Mouse (Mus musculus) kidney, embryonic 16.5 days (tissue): ENCODE data around the gene Nuak2. TPM values are rescaled to one million over a fixed set of nuclear protein-coding genes. Genes with fewer than 3 reads are reported as not detected.

ENCODE experiments used
- ATAC-seq: fragments of 200-750 bp; cut with Nextera tagmentation; 2 replicates; pipeline ENCODE4 v1.8.0; 2017; ENCODE audit warnings: moderate TSS enrichment; ENCODE audit not compliant: low FRiP score, low TSS enrichment
- H3K27ac ChIP-seq: fragments of 300-500 bp; sonication (generic); 2 replicates; pipeline ENCODE4 v1.5.1; 2014; ENCODE audit warnings: low read length
- H3K27me3 ChIP-seq: fragments of 300-500 bp; sonication (generic); 2 replicates; pipeline ENCODE4 v1.6.1; 2014; ENCODE audit warnings: low read length, control low read depth, mixed read lengths; ENCODE audit not compliant: insufficient read depth
- H3K36me3 ChIP-seq: fragments of 300-500 bp; sonication (generic); 2 replicates; pipeline ENCODE4 v1.6.1; 2014; ENCODE audit warnings: low read length, control low read depth, mixed read lengths; ENCODE audit not compliant: insufficient read depth
- H3K4me1 ChIP-seq: fragments of 300-500 bp; sonication (generic); 2 replicates; pipeline ENCODE4 v1.6.1; 2014; ENCODE audit warnings: low read length, control low read depth, mixed read lengths; ENCODE audit not compliant: insufficient read depth
- H3K4me2 ChIP-seq: fragments of 300-500 bp; sonication (generic); replicated peaks from 2 replicates; pipeline ENCODE4 v1.6.1; 2014; ENCODE audit warnings: low read depth, low read length
- H3K4me3 ChIP-seq: fragments of 300-500 bp; sonication (generic); 2 replicates; pipeline ENCODE4 v1.5.1; 2014; ENCODE audit warnings: mild to moderate bottlenecking, low read length
- H3K9ac ChIP-seq: fragments of 300-500 bp; sonication (generic); replicated peaks from 2 replicates; pipeline ENCODE4 v1.6.1; 2014; ENCODE audit warnings: low read length
- H3K9me3 ChIP-seq: fragments of 300-500 bp; sonication (generic); 2 replicates; pipeline ENCODE4 v1.6.1; 2016; ENCODE audit warnings: low read length, control low read depth
- WGBS: fragments of 180-500 bp; shearing (Covaris S2); extraction: QIAGEN DNeasy Blood & Tissue Kit; methylation state at CpG from one replicate; pipeline ENCODE4 v1.1.7; 2014; 5-methylcytosine and 5-hydroxymethylcytosine counted together
- polyA plus RNA-seq: library from polyadenylated mRNA; unstranded; fragments of >200 nt; fragmentation: Nextera tagmentation; extraction: Ambion mirVana; gene quantifications from 2 replicates; pipeline ENCODE4 v1.2.1, GENCODE M21; 2015

The Nuak2 gene
- polyA plus RNA-seq, 1 experiment from 2014 or later: 5.5 TPM

DNA sequence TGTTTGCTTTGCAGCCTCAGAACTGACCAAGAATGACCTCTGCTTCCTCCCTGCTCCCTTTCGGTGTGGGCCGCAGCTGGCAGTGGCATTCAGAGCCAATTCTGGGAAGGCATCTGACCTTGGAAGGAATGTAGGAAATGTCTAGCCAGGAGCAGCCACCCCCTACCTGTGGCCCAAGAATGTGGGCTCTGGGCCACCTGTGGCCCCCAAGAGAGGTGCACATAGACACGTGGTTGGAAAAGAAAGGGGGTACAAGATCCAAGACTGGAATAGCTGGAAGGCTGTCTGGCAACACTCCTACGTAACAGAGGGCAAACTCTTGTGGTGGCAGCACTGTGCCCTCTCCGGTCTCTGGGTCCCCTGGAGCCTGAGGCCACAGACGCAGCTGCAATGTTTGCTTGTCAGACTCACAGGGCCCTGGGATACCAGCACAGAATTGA is 39.3 kb downstream of the Nuak2 start:
- Histone ChIP-seq H3K4me1 (peaks cover 19% of the 10 kb centered on the region), H3K27me3 (no peaks in the 10 kb centered on the region), H3K4me3 (no peak overlapping the region), H3K36me3 (peaks cover 22% of the 10 kb centered on the region), H3K9ac (peak overlapping the region; percentile 16; the same call in 1 of the 2 replicates), H3K4me2 (no peak overlapping the region), H3K9me3 (peaks cover 6% of the 10 kb centered on the region; the same call in 1 of the 2 replicates), H3K27ac (0 out of 2 replicates have a peak overlapping the region, but pooled peaks have one; percentile 36)
- ATAC-seq: 0 out of 2 replicates have a peak, but pooled peaks have one; percentile 25
- WGBS: 53% methylated on average over 6 of the region's 6 CpGs

DNA sequence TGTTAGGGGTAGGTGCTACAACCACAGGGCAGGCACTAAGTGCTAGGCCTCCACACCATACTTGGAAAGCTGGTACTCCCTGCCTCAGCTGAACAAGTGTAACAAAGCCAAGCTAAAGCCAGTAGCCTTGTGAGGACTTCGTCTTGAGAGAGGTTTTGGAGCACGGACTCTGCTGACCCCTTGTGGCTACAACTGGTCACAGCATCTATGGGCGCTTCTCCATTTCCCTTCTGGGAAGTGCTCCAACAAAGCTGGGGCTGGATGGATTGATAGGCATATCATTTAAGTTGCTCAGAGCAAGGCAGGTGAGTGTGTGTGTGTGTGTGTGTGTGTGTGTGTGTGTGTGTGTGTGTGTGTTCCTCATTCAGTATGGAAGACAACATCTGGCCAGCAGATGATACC is 39.9 kb downstream of the Nuak2 start:
- WGBS: 0% methylated on average over 3 of the region's 3 CpGs

DNA sequence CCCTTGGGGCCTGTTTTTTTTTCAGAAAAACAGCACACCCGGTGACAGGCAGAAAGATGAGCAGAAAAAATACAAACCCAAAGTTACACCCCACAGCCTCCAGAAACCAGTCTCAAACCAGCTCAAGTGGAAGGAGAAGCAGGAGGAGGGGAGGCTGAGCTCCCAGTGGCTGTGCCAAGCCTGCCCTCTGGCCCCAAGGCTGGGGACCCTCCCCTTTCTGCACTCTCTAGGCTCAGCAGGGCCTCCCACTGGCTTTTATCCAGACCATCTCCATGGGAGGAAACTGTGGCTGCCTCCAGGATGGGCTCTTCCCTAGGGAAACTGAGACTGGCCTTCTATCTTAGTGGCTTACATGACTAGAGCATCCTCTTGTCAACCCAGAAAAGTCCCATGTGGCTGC is 40.9 kb downstream of the Nuak2 start:
- Histone ChIP-seq H3K4me3 (no peak overlapping the region), H3K9me3 (no peaks in the 10 kb centered on the region), H3K4me2 (no peak overlapping the region), H3K4me1 (peaks cover 19% of the 10 kb centered on the region), H3K9ac (no peak overlapping the region), H3K27ac (no peak overlapping the region), H3K36me3 (peaks cover 31% of the 10 kb centered on the region), H3K27me3 (no peaks in the 10 kb centered on the region)
- no peak for ATAC-seq
- 89% methylated on average over 1 of the region's 1 CpGs for WGBS

More for the DNA sequence above, 39.9 kb downstream of the Nuak2 start:
- peak; percentile 69 for ATAC-seq
- H3K27ac ChIP-seq: no peak overlapping the region
- H3K4me3 ChIP-seq: no peak overlapping the region
- no peaks in the 10 kb centered on the region for H3K27me3 ChIP-seq
- peaks cover 29% of the 10 kb centered on the region for H3K36me3 ChIP-seq
- no peak overlapping the region for H3K4me2 ChIP-seq
- peaks cover 3% of the 10 kb centered on the region; the same call in 1 of the 2 replicates for H3K9me3 ChIP-seq
- 0 out of 2 replicates have a peak overlapping the region, but pooled peaks have one; percentile 25 for H3K9ac ChIP-seq
- H3K4me1 ChIP-seq: peaks cover 19% of the 10 kb centered on the region

DNA sequence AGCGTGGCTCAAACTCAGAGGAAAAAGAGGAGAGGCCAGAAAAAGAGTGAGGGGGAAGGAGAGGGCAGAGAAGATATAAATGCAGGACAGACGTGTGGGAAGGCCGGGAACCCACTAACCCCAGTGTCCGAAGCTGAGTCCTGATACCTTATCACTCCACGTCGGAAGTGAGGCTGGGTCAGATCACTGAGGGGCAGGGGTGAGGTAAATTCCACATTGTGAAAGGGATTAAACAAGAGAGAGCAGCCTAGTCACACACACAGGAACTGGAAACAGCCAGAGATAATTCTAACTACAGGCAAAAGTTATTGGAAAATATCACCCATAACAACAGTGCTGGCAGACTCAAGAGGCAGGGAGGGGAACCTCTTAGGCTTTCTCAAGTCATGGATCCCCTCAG is 46.0 kb downstream of the Nuak2 start:
- H3K4me2 ChIP-seq: no peak overlapping the region
- H3K36me3 ChIP-seq: peaks cover 31% of the 10 kb centered on the region
- H3K4me1 ChIP-seq: no peaks in the 10 kb centered on the region
- WGBS: 72% methylated on average over 6 of the region's 6 CpGs
- ATAC-seq: no peak
- H3K4me3 ChIP-seq: no peak overlapping the region
- H3K27me3 ChIP-seq: no peaks in the 10 kb centered on the region
- H3K9me3 ChIP-seq: no peaks in the 10 kb centered on the region
- no peak overlapping the region for H3K9ac ChIP-seq
- no peak overlapping the region for H3K27ac ChIP-seq

DNA sequence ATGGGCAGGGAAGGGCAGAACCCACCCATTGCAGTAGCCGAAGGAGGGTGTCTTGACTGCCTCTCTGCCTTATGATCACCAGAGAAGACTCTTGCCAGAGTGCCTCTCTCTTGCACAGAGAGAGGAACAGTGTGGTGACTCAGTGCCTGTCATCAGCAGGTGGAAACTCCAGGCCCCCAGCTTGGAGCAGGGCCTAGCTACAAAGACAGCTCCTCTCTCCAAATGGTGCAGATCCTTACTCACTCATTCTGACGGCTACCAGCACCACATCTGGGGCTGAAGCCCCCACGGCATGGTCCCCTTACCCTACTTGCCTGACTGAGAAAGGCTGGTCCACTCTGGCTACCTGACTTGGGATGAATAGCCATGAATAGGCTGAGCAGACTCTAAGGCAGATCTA is 48.5 kb downstream of the Nuak2 start:
- no peak overlapping the region for H3K27ac ChIP-seq
- peaks cover 15% of the 10 kb centered on the region for H3K36me3 ChIP-seq
- H3K4me2 ChIP-seq: no peak overlapping the region
- no peaks in the 10 kb centered on the region for H3K27me3 ChIP-seq
- no peak for ATAC-seq
- no peak overlapping the region for H3K9ac ChIP-seq
- H3K4me1 ChIP-seq: no peaks in the 10 kb centered on the region
- 85% methylated on average over 3 of the region's 3 CpGs for WGBS
- no peak overlapping the region for H3K4me3 ChIP-seq
- H3K9me3 ChIP-seq: no peaks in the 10 kb centered on the region

DNA sequence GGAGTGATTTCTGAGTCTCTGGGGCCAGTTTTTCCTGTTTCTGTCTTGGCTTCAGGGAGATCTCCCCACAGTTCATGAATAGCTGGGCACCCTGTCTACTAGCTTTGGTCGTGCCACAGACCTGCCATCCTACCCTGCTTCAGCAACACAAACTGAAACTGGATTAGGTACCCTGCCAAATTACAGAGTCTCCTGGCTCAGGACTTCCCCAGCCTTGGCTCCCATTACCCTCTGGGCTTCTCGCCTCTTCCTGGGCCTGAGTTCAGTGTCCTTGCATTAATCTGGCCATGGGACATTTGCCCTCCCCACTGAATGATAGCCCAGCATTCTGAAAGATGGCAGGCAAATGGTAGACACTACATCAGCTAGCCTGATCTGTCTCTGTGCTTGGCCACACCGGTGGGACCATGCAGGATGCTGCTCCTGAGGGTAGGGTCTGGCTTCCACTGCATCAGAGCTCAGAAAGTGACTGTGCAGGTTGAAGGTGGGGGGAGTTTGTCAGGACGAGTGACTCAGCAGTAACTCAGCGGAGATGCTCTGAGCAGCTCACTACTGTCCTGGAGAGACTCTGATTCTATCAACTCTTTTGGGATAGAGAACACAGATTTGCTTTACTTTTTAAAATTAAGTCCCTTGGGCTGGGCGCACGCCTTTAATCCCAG is 49.1 kb downstream of the Nuak2 start:
- H3K27me3 ChIP-seq: no peaks in the 10 kb centered on the region
- H3K4me3 ChIP-seq: no peak overlapping the region
- no peaks in the 10 kb centered on the region for H3K4me1 ChIP-seq
- H3K9me3 ChIP-seq: no peaks in the 10 kb centered on the region
- no peak for ATAC-seq
- peaks cover 11% of the 10 kb centered on the region for H3K36me3 ChIP-seq
- no peak overlapping the region for H3K4me2 ChIP-seq
- no peak overlapping the region for H3K27ac ChIP-seq
- no peak overlapping the region for H3K9ac ChIP-seq
- 82% methylated on average over 7 of the region's 7 CpGs for WGBS

DNA sequence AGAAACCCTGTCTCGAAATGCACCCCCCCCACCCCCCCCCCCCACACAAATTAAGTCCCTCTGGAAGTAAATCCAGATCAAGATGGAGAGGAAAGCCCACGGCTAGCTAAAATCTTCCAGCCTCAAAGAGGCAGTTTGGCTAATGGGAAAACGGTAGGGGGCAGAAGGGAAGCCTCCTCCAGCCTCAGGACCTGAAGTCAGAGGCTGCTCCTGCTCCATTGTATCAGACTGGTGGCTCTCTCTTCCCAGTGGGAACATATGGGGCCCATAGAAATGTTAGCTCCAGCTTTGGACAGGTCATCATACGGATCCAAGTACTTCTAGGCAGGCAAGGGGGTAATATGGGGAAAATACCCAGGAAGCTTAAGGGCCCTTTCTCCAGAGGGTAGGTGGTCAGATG is 49.7 kb downstream of the Nuak2 start:
- no peak overlapping the region for H3K9ac ChIP-seq
- no peak overlapping the region for H3K4me3 ChIP-seq
- peaks cover 5% of the 10 kb centered on the region for H3K36me3 ChIP-seq
- H3K27me3 ChIP-seq: no peaks in the 10 kb centered on the region
- H3K27ac ChIP-seq: no peak overlapping the region
- WGBS: 73% methylated on average over 4 of the region's 4 CpGs
- no peaks in the 10 kb centered on the region for H3K9me3 ChIP-seq
- no peak for ATAC-seq
- H3K4me1 ChIP-seq: peaks cover 3% of the 10 kb centered on the region
- H3K4me2 ChIP-seq: no peak overlapping the region

DNA sequence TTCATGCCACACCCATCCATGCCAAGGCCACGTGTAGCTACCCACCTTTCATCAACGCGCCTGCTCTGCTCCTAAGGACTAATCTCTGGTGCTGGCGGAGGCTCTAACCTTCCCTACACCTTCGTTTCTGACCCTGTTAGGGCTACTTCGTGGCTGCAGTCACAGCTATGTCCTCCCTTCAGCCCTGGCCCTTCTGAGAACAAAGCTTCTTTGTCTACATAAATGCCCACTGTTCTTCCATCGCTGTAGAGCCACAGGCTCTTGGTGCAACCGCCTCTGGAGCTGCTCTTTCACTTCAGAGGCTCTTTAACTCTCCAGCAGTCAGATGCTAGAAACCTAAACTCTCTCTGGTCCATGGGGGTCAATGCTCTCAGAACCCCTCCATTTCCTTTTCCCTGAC is 50.3 kb downstream of the Nuak2 start:
- Histone ChIP-seq H3K27me3 (no peaks in the 10 kb centered on the region), H3K36me3 (no peaks in the 10 kb centered on the region), H3K27ac (no peak overlapping the region), H3K9ac (no peak overlapping the region), H3K9me3 (no peaks in the 10 kb centered on the region), H3K4me1 (peaks cover 8% of the 10 kb centered on the region), H3K4me2 (no peak overlapping the region), H3K4me3 (no peak overlapping the region)
- ATAC-seq: no peak
- WGBS: 75% methylated on average over 8 of the region's 8 CpGs

DNA sequence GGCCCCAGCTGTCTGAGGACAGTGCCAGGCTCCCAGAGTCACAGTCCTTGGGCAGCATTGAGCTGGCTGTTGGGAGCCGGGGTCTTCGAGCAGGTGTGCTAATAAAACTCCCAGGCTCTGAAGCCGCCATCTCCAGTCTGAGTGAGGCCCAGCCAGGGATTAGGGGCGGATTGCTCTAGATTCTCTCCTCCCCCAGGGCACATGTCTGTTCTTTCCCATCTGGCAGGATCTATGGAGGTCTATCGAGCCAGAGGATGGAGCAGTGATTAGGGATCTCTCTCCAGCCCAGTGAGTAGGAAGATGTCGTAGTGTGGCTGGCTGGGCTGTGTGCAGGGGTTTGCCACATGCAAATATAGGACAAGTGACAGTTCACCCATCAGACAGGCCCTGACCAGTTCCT is 51.0 kb downstream of the Nuak2 start:
- no peak overlapping the region for H3K4me2 ChIP-seq
- no peaks in the 10 kb centered on the region for H3K9me3 ChIP-seq
- no peak overlapping the region for H3K9ac ChIP-seq
- H3K4me3 ChIP-seq: no peak overlapping the region
- ATAC-seq: no peak
- WGBS: 70% methylated on average over 6 of the region's 6 CpGs
- H3K4me1 ChIP-seq: peaks cover 15% of the 10 kb centered on the region
- no peaks in the 10 kb centered on the region for H3K27me3 ChIP-seq
- no peak overlapping the region for H3K27ac ChIP-seq
- no peaks in the 10 kb centered on the region for H3K36me3 ChIP-seq

DNA sequence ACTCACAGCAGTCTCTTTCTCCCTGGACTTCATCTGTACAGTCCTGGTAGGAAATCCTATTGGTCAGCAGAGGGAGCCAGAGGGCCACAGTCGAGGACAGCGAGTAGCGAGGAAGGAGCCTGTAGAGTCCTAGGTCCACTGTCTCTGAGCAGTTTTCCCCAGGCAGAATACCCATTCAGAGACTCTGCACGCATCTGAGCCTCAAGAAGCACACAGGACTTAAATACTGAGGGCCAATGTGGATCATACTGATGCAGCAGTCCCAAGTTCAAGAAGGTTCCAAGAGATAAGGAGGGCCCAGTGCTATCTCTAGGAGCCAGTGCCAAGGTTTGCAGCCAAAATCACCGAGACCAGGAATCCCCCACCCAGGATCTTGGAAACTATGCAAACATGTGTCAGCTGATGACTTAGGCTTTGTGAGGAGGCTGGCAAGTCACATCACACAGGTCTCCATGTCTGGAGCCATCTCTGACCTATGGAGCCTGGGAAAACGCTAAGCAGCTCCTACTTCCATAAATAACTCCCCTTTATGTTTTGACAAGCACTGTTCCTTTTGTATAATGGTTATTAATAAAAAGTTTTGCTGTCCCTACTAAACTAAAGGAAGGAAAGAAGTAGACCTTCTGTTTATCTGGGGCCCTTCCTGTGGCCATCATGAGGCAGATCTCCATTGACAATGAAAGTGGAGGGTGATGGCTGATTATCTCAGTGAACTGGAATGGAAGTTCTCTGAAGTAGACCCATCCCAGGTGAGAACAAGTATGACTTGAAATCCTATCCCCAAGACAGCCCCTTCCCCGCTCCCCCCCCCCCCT is 52.0 kb downstream of the Nuak2 start:
- Histone ChIP-seq H3K4me3 (no peak overlapping the region), H3K4me2 (no peak overlapping the region), H3K9me3 (no peaks in the 10 kb centered on the region), H3K27me3 (no peaks in the 10 kb centered on the region), H3K27ac (no peak overlapping the region), H3K9ac (no peak overlapping the region), H3K36me3 (no peaks in the 10 kb centered on the region), H3K4me1 (peaks cover 24% of the 10 kb centered on the region)
- ATAC-seq: peak; percentile 85
- WGBS: 28% methylated on average over 7 of the region's 7 CpGs
